Mouse (Mus musculus): ENCODE measurements at regions not wholly inside any gene's neighbourhood (a gene's known extent, or its start where the extent isn't known, plus 50 kb on each side); places are given as distances from the start of the nearest gene placed in this dataset.

GRCm38 (mm10) chr17:64991262-64991661 is 155.4 kb upstream of the 4930583I09Rik start:
- TF ChIP-seq POLR2A (IDR thresholded peaks at IDR 0.05; ENCODE audit: low read depth, low read length) (no peak), CTCF (IDR thresholded peaks at IDR 0.05; ENCODE audit: extremely low read depth, insufficient read length, insufficient replicate concordance, low read depth, low read length) (no peak)

Data from small intestine, adult 2 months (tissue).